Mouse (Mus musculus): Measurements from ENCODE around the gene Rnf181. TPM values are rescaled to one million over a fixed set of nuclear protein-coding genes. Genes with fewer than 3 reads are reported as not detected.

The Rnf181 gene
- 154 and 155 TPM in 2 replicates for polyA plus RNA-seq (2015; fragmentation: Nextera tagmentation; extraction: Ambion mirVana)

GRCm38 (mm10) chr6:72366844-72367443, at the start of gene Rnf181:
Rnf181 (minus strand) TSS chr6:72366956.

DNA sequence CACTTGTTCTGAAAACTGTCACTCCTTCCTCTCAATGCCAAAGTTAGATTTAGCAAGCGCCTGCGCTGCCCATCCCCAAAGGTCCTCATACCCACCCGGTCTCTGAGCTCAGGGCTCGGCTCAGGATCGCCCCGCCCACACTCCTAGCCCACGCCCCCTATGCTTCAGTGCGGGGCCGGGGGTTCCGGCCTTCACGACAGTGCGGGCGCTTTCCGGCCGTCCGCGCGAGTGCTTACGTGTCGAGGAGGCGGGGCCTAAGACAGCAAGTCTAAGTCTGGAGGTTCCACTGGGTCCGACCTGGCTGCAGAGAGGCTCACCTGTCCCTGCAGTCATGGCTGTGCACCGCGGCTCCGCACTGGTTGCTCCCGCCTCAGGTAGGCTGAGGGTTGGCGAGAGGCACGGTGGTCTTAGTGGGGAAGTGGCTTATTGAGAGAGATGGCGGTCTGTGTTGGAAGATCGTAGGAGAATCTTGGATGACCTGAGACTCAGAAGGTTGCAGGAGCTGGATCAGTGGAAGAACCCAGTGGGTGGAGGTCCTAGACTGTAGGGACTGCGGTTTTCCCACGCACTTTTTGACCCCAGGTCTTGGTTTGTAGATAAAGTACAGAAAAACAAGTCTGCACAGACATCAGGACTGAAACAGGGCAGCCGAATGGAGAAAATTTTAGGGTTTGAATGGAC, 47.5 kb upstream of the Rnf181 start, which contains the start of gene Ggcx:
Ggcx (plus strand) TSS at position 233 of the 681 bp plus-strand sequence.

GRCm38 (mm10) chr6:72389941-72390771, 23.4 kb upstream of the Rnf181 start, which contains the start of gene Vamp8:
Vamp8 (minus strand) TSS chr6:72390703.

DNA sequence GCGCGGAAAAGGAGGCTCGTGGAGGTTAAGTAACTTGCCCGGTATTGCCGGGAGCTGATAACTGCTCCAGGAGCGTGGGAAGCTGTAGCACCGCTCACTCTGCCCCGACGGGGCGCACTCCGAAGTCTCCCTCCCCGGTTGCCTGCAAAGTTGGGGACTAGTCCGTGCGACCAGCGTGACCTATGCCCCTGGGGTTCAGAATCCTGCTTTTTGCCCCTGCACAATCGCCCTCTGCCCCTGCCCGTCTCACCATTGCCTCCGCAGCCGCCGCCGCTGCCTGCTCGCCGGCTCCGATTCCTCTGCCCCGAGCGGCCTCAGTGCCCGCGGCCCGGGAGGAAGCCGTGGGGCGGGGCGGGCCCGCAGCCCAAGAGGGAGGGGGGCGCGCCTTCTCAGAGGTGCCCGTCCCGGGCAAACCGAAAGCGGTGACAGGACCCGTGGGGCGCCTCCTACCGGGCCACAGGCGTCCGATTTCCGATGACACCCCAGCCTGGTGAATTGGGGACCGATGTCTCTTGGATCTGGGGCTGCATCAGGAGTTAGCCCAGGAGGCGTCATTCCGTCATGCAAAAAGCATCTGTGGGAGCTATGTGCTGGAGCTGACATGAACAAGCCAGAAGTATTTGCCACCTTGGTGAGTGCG, 13.5 kb upstream of the Rnf181 start, which contains the start of gene Vamp5:
Vamp5 (minus strand) TSS at position 338 of the 640 bp plus-strand sequence.

DNA sequence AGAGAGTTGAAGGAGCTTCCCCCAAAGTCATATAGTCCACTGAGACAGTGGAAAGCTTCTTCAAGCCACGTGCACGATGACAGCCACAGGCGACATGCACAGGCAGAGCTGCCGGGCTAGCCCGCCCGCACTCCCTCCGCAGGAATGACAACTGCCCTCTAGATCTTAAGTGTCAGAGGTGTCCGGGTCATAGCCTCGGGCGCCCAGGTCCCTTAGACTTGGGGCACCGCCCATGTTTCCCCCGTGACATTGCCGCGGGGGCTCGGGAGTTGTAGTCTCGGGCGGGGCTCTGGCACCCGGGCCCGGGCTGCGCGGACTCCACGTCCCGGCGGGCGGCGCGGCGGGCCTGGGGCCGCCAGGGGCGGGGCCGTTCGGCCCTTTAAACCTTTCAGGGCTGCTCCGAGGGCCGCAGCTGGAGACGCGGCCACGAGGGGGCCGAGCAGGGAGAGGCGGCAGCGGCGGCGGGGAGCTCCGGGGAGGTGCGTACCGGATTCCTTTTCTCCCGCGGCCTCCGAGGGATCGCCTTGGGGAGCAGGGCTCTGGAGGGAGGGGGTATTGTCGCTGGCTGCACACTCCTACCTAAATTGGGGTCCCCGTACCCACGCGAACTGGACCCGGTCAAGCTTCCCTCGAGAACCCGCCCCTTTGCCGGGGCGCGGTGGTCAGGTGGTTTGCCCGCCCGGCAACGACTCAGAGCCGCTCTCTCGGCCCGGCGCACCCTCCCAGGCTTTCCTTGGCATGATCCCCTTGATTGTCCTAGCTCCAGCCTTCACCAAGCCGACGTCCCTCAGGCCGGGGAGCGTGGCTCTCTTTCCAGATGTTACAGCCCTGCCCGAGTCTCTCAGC, 11.5 kb downstream of the Rnf181 start, which contains the start of gene Tmem150a:
Tmem150a (plus strand) TSS at position 382 of the 846 bp plus-strand sequence.

GRCm38 (mm10) chr6:72347166-72347941, 19.4 kb downstream of the Rnf181 start, which contains the start of gene 0610030E20Rik:
0610030E20Rik (plus strand) TSS chr6:72347317.

GRCm38 (mm10) chr6:72345074-72345567, 21.6 kb downstream of the Rnf181 start, which contains the start of gene Usp39:
Usp39 (minus strand) TSS chr6:72345184.

Other genes starting within 250 kb of the Rnf181 start
- 3.6 and 3.8 TPM in 2 replicates for gene Atoh8, start 131.4 kb downstream of the Rnf181 start, polyA plus RNA-seq (2015; fragmentation: Nextera tagmentation; extraction: Ambion mirVana)
- 0.20 and 0.27 TPM in 2 replicates for gene Sftpb, start 62.3 kb downstream of the Rnf181 start, polyA plus RNA-seq (2015; fragmentation: Nextera tagmentation; extraction: Ambion mirVana)
- gene Usp39, start 21.8 kb downstream of the Rnf181 start, polyA plus RNA-seq (2015; fragmentation: Nextera tagmentation; extraction: Ambion mirVana) = 31.2 and 32.1 TPM in 2 replicates
- 13.8 and 15.6 TPM in 2 replicates for gene 0610030E20Rik, start 19.6 kb downstream of the Rnf181 start, polyA plus RNA-seq (2015; fragmentation: Nextera tagmentation; extraction: Ambion mirVana)
- gene Tmem150a, start 11.5 kb downstream of the Rnf181 start, polyA plus RNA-seq (2015; fragmentation: Nextera tagmentation; extraction: Ambion mirVana) = 21.6 and 25.5 TPM in 2 replicates
- gene Vamp5, start 13.5 kb upstream of the Rnf181 start, polyA plus RNA-seq (2015; fragmentation: Nextera tagmentation; extraction: Ambion mirVana) = 22.7 and 27.5 TPM in 2 replicates
- gene Vamp8, start 23.7 kb upstream of the Rnf181 start, polyA plus RNA-seq (2015; fragmentation: Nextera tagmentation; extraction: Ambion mirVana) = 29.8 and 33.5 TPM in 2 replicates
- gene Ggcx, start 47.4 kb upstream of the Rnf181 start, polyA plus RNA-seq (2015; fragmentation: Nextera tagmentation; extraction: Ambion mirVana) = 13.2 and 15.4 TPM in 2 replicates
- gene Mat2a, start 72.6 kb upstream of the Rnf181 start, polyA plus RNA-seq (2015; fragmentation: Nextera tagmentation; extraction: Ambion mirVana) = 248 and 259 TPM in 2 replicates
- gene Sh2d6, start 154.8 kb upstream of the Rnf181 start, polyA plus RNA-seq (2015; fragmentation: Nextera tagmentation; extraction: Ambion mirVana) = 0.24 and 0.62 TPM in 2 replicates
- gene Capg, start 177.4 kb upstream of the Rnf181 start, polyA plus RNA-seq (2015; fragmentation: Nextera tagmentation; extraction: Ambion mirVana) = 19.4 and 21.5 TPM in 2 replicates
- 18.0 and 18.6 TPM in 2 replicates for gene Elmod3, start 231.5 kb upstream of the Rnf181 start, polyA plus RNA-seq (2015; fragmentation: Nextera tagmentation; extraction: Ambion mirVana)
- 9.4 and 10.7 TPM in 2 replicates for gene Retsat, start 231.5 kb upstream of the Rnf181 start, polyA plus RNA-seq (2015; fragmentation: Nextera tagmentation; extraction: Ambion mirVana)